Mouse (Mus musculus): ENCODE results near the gene Frmpd1. TPM values are rescaled to one million over a fixed set of nuclear protein-coding genes. Genes with fewer than 3 reads are reported as not detected.

Frmpd1 gene
- polyA plus RNA-seq, 1 experiment from 2014 or later, result 2.2 TPM

GRCm38 (mm10) chr4:45252861-45253262, 68.2 kb downstream of the Frmpd1 start:
- no peak overlapping the region for H3K4me2 ChIP-seq (ENCODE audit: low read length)
- 0 out of 2 replicates have a peak, but pooled peaks have one; percentile 31 for ATAC-seq
- no peaks in the 10 kb centered on the region for H3K27me3 ChIP-seq (replicated peaks; ENCODE audit: control insufficient read depth, insufficient read depth, low read length)
- H3K4me3 ChIP-seq (ENCODE audit: low read length), result no peak overlapping the region
- no peaks in the 10 kb centered on the region for H3K36me3 ChIP-seq (ENCODE audit: control insufficient read depth, insufficient read depth, low read length)
- no peak overlapping the region for H3K27ac ChIP-seq (ENCODE audit: low read depth, low read length)
- H3K4me1 ChIP-seq (ENCODE audit: control insufficient read depth, insufficient read depth, low read depth, low read length), result peaks cover 7% of the 10 kb centered on the region
- WGBS, result 32% methylated on average over 9 of the region's 9 CpGs
- H3K9ac ChIP-seq (ENCODE audit: low read depth, low read length), result no peak overlapping the region
- no peaks in the 10 kb centered on the region for H3K9me3 ChIP-seq (ENCODE audit: control insufficient read depth, low read length)

DNA sequence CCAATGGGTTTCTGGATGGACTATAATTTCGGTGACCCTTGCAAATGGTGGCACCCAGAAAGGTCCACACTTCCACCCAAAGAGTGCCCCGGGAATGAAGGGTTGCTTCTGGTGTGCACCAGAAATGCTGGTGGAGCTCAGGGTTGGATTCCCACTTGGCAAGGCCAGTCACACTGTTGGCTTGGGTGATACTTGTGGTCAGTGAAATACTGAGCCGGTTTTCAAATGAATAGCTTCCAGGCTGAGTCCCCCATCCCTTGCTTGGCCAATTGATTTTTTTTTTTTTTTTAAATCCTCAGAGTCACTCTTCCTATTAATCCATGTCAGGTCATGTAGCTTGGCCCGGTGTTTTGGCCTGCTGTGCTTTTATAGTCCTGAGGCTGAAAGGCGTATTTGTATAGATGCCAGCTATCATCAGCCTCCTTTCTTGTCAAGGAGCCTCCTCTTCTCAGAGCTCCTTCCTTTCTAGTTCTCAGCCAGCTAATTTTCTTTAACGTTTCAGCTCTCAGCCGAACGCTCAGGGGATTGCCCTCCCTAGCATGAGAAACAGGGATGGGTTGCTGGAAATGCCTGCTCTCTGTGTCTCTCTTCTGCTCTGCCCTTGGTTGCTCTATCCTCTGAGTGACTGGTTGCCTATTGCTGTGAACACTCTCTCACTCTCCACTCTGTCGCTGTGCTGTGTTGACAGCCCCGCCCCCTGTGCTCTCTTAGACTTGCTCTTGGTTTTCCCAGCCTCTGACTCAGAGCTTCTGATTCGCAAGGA, 69.3 kb downstream of the Frmpd1 start:
- Histone ChIP-seq H3K36me3 (ENCODE audit: control insufficient read depth, insufficient read depth, low read length) (no peaks in the 10 kb centered on the region), H3K4me2 (ENCODE audit: low read length) (no peak overlapping the region), H3K9me3 (ENCODE audit: control insufficient read depth, low read length) (no peaks in the 10 kb centered on the region), H3K27ac (ENCODE audit: low read depth, low read length) (peak overlapping the region; percentile 48), H3K9ac (ENCODE audit: low read depth, low read length) (no peak overlapping the region), H3K4me3 (ENCODE audit: low read length) (no peak overlapping the region), H3K4me1 (ENCODE audit: control insufficient read depth, insufficient read depth, low read depth, low read length) (peaks cover 7% of the 10 kb centered on the region), H3K27me3 (replicated peaks; ENCODE audit: control insufficient read depth, insufficient read depth, low read length) (no peaks in the 10 kb centered on the region)
- 27% methylated on average over 11 of the region's 11 CpGs for WGBS
- peak; percentile 87 for ATAC-seq

GRCm38 (mm10) chr4:45259232-45259832, 74.7 kb downstream of the Frmpd1 start:
- H3K4me3 ChIP-seq (ENCODE audit: low read length), result no peak overlapping the region
- no peaks in the 10 kb centered on the region for H3K27me3 ChIP-seq (replicated peaks; ENCODE audit: control insufficient read depth, insufficient read depth, low read length)
- H3K36me3 ChIP-seq (ENCODE audit: control insufficient read depth, insufficient read depth, low read length), result no peaks in the 10 kb centered on the region
- H3K9me3 ChIP-seq (ENCODE audit: control insufficient read depth, low read length), result no peaks in the 10 kb centered on the region
- 68% methylated on average over 4 of the region's 4 CpGs for WGBS
- H3K9ac ChIP-seq (ENCODE audit: low read depth, low read length), result no peak overlapping the region
- no peak overlapping the region for H3K4me2 ChIP-seq (ENCODE audit: low read length)
- no peak overlapping the region for H3K27ac ChIP-seq (ENCODE audit: low read depth, low read length)
- no peak for ATAC-seq
- no peaks in the 10 kb centered on the region; the same call in 1 of the 2 replicates for H3K4me1 ChIP-seq (ENCODE audit: control insufficient read depth, insufficient read depth, low read depth, low read length)

DNA sequence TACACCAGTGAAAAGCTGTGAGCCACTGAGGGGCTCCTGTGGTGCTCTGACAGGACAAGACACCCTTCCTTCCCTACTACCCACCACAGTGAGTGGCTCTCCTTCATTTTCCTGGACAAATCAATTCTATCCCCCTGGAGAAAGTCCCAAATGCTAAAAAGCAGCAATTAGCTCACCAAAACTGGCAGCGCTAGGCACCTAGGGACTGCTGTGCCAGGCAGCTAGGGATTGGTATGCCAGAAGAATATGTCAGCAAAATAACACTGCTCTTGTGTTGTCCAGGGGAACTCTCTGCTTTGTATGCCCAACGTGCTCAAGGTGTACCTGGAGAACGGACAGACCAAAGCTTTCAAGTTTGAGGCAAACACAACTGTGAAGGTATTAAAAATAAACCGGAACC, 76.9 kb downstream of the Frmpd1 start:
- 82% methylated on average over 4 of the region's 4 CpGs for WGBS
- no peak overlapping the region for H3K4me3 ChIP-seq (ENCODE audit: low read length)
- no peak for ATAC-seq
- no peak overlapping the region for H3K27ac ChIP-seq (ENCODE audit: low read depth, low read length)
- H3K27me3 ChIP-seq (replicated peaks; ENCODE audit: control insufficient read depth, insufficient read depth, low read length), result no peaks in the 10 kb centered on the region
- H3K36me3 ChIP-seq (ENCODE audit: control insufficient read depth, insufficient read depth, low read length), result no peaks in the 10 kb centered on the region
- H3K4me1 ChIP-seq (ENCODE audit: control insufficient read depth, insufficient read depth, low read depth, low read length), result no peaks in the 10 kb centered on the region
- H3K4me2 ChIP-seq (ENCODE audit: low read length), result no peak overlapping the region
- H3K9ac ChIP-seq (ENCODE audit: low read depth, low read length), result no peak overlapping the region
- H3K9me3 ChIP-seq (ENCODE audit: control insufficient read depth, low read length), result no peaks in the 10 kb centered on the region

GRCm38 (mm10) chr4:45267883-45268282, 83.2 kb downstream of the Frmpd1 start:
- 88% methylated on average over 3 of the region's 3 CpGs for WGBS
- ATAC-seq, result no peak
- Histone ChIP-seq H3K27me3 (replicated peaks; ENCODE audit: control insufficient read depth, insufficient read depth, low read length) (no peaks in the 10 kb centered on the region), H3K36me3 (ENCODE audit: control insufficient read depth, insufficient read depth, low read length) (no peaks in the 10 kb centered on the region), H3K27ac (ENCODE audit: low read depth, low read length) (no peak overlapping the region), H3K9me3 (ENCODE audit: control insufficient read depth, low read length) (no peaks in the 10 kb centered on the region), H3K4me2 (ENCODE audit: low read length) (no peak overlapping the region), H3K4me3 (ENCODE audit: low read length) (no peak overlapping the region), H3K9ac (ENCODE audit: low read depth, low read length) (no peak overlapping the region), H3K4me1 (ENCODE audit: control insufficient read depth, insufficient read depth, low read depth, low read length) (0 out of 2 replicates have a peak, but pooled peaks cover 2% of the 10 kb centered on the region)

DNA sequence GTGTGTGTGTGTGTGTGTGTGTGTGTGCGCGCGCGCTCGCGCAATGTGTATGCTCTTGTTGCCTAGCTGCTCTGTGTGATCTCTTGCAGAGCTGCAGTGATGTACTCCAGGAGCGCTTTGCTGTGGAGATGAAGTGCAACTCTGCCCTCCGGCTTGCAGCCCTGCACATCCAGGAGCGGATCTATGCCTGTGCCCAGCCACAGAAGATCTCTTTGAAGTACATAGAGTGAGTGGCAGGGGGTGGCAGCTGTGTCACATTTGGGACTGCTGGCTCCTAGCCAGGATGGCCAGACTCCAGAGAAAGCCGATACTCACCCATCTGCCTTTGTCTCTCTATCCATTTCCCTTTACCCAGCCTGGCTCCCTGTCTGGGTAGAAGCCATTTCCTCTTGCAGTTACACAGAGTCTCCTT, 86.4 kb downstream of the Frmpd1 start:
- Histone ChIP-seq H3K9ac (ENCODE audit: low read depth, low read length) (no peak overlapping the region), H3K4me2 (ENCODE audit: low read length) (peak overlapping the region; percentile 22; the same call in 1 of the 2 replicates), H3K27ac (ENCODE audit: low read depth, low read length) (0 out of 2 replicates have a peak overlapping the region, but pooled peaks have one; percentile 31)

DNA sequence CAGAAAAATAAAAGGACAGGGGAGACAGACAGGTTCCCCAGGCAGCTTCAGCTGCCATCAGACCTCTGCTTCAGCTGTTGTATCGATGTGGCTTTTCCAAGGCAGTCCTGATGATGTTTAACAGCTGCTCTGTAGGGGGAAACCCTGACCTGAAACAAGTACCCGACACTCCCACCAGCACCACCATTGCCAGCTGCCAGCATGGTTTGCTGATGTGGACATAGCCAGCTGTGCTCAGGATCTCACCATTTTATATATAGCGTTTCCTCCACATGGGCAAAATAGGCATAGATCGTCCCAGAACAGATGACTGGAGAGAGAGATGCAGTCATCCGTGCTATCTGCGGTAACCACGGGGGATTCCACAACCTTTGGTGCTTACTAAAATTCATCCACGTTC, 91.1 kb downstream of the Frmpd1 start:
- WGBS, result 85% methylated on average over 8 of the region's 8 CpGs
- Histone ChIP-seq H3K4me1 (ENCODE audit: control insufficient read depth, insufficient read depth, low read depth, low read length) (0 out of 2 replicates have a peak, but pooled peaks cover 2% of the 10 kb centered on the region), H3K9ac (ENCODE audit: low read depth, low read length) (no peak overlapping the region), H3K4me3 (ENCODE audit: low read length) (no peak overlapping the region), H3K4me2 (ENCODE audit: low read length) (no peak overlapping the region), H3K27me3 (replicated peaks; ENCODE audit: control insufficient read depth, insufficient read depth, low read length) (no peaks in the 10 kb centered on the region), H3K27ac (ENCODE audit: low read depth, low read length) (no peak overlapping the region), H3K36me3 (ENCODE audit: control insufficient read depth, insufficient read depth, low read length) (no peaks in the 10 kb centered on the region), H3K9me3 (ENCODE audit: control insufficient read depth, low read length) (no peaks in the 10 kb centered on the region)
- no peak for ATAC-seq

More for the DNA sequence above, 86.4 kb downstream of the Frmpd1 start:
- whole genome bisulfite sequencing, result 45% methylated on average over 10 of the region's 10 CpGs
- H3K4me3 ChIP-seq (ENCODE audit: low read length), result no peak overlapping the region
- 0 out of 2 replicates have a peak, but pooled peaks cover 2% of the 10 kb centered on the region for H3K4me1 ChIP-seq (ENCODE audit: control insufficient read depth, insufficient read depth, low read depth, low read length)
- H3K9me3 ChIP-seq (ENCODE audit: control insufficient read depth, low read length), result no peaks in the 10 kb centered on the region
- H3K27me3 ChIP-seq (replicated peaks; ENCODE audit: control insufficient read depth, insufficient read depth, low read length), result no peaks in the 10 kb centered on the region
- H3K36me3 ChIP-seq (ENCODE audit: control insufficient read depth, insufficient read depth, low read length), result no peaks in the 10 kb centered on the region
- ATAC-seq, result peak; percentile 95

DNA sequence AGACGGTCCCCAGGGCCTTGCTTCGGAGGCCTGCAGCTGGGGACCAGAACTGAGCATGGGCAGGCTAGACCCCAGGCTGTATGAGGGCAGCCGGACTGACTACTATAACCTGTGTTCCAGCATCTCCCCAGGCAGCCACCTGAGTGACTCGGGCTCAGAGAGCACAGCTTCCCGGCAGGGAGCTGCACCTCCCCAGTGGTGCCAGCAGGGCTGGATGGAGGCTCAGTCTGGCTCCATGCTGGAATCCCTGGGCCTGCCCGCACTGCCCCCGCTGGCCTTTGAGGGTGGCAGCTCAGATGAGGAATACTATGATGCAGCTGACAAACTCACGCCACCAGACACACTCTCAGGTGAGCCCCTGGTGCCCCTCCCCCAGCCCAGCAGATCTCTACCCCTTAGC, 94.6 kb downstream of the Frmpd1 start:
- WGBS, result 59% methylated on average over 8 of the region's 8 CpGs
- Histone ChIP-seq H3K4me2 (ENCODE audit: low read length) (no peak overlapping the region), H3K36me3 (ENCODE audit: control insufficient read depth, insufficient read depth, low read length) (no peaks in the 10 kb centered on the region), H3K9me3 (ENCODE audit: control insufficient read depth, low read length) (no peaks in the 10 kb centered on the region), H3K27ac (ENCODE audit: low read depth, low read length) (no peak overlapping the region), H3K27me3 (replicated peaks; ENCODE audit: control insufficient read depth, insufficient read depth, low read length) (no peaks in the 10 kb centered on the region), H3K4me3 (ENCODE audit: low read length) (no peak overlapping the region), H3K9ac (ENCODE audit: low read depth, low read length) (no peak overlapping the region), H3K4me1 (ENCODE audit: control insufficient read depth, insufficient read depth, low read depth, low read length) (no peaks in the 10 kb centered on the region)
- no peak for ATAC-seq

GRCm38 (mm10) chr4:45279981-45280548, 95.4 kb downstream of the Frmpd1 start:
- H3K4me2 ChIP-seq (ENCODE audit: low read length), result no peak overlapping the region
- H3K9ac ChIP-seq (ENCODE audit: low read depth, low read length), result no peak overlapping the region
- no peak overlapping the region for H3K27ac ChIP-seq (ENCODE audit: low read depth, low read length)
- H3K27me3 ChIP-seq (replicated peaks; ENCODE audit: control insufficient read depth, insufficient read depth, low read length), result no peaks in the 10 kb centered on the region
- 25% methylated on average over 4 of the region's 4 CpGs for WGBS
- H3K4me3 ChIP-seq (ENCODE audit: low read length), result no peak overlapping the region
- no peaks in the 10 kb centered on the region for H3K9me3 ChIP-seq (ENCODE audit: control insufficient read depth, low read length)
- peak; percentile 84 for ATAC-seq
- no peaks in the 10 kb centered on the region for H3K36me3 ChIP-seq (ENCODE audit: control insufficient read depth, insufficient read depth, low read length)
- no peaks in the 10 kb centered on the region for H3K4me1 ChIP-seq (ENCODE audit: control insufficient read depth, insufficient read depth, low read depth, low read length)

Data from hindbrain, embryonic 16.5 days (tissue).